Mouse (Mus musculus) skeletal muscle tissue, postnatal 0 days (tissue): Measurements from ENCODE around the gene Ankrd9. TPM values are rescaled to one million over a fixed set of nuclear protein-coding genes. Genes with fewer than 3 reads are reported as not detected.

ENCODE experiments used
- polyA plus RNA-seq: library from polyadenylated mRNA; unstranded; fragments of >200 nt; fragmentation: Nextera tagmentation; extraction: Ambion mirVana; gene quantifications from 2 replicates; pipeline ENCODE4 v1.2.1, GENCODE M21; 2015

Ankrd9 gene
- polyA plus RNA-seq = 50.2 and 59.2 TPM in 2 replicates

GRCm38 (mm10) chr12:110978607-110979406 is at the start of gene Ankrd9:
Ankrd9 (minus strand) TSS chr12:110979040.

Other genes starting within 250 kb of the Ankrd9 start
- gene Wdr20, start 241.1 kb downstream of the Ankrd9 start, polyA plus RNA-seq = 7.6 and 10.1 TPM in 2 replicates
- gene Mok, start 138.1 kb downstream of the Ankrd9 start, polyA plus RNA-seq = 0.60 and 0.79 TPM in 2 replicates
- gene Zfp839, start 128.8 kb downstream of the Ankrd9 start, polyA plus RNA-seq = 2.7 and 3.8 TPM in 2 replicates
- gene Cinp, start 89.9 kb downstream of the Ankrd9 start, polyA plus RNA-seq = 40.9 and 41.2 TPM in 2 replicates
- 1.0 TPM in 2 replicates for gene Tecpr2, start 89.8 kb downstream of the Ankrd9 start, polyA plus RNA-seq
- gene Rcor1, start 60.3 kb upstream of the Ankrd9 start, polyA plus RNA-seq = 5.7 and 6.4 TPM in 2 replicates
- gene Traf3, start 187.3 kb upstream of the Ankrd9 start, polyA plus RNA-seq = 6.0 and 7.3 TPM in 2 replicates
- gene 4930595D18Rik, start 205.5 kb upstream of the Ankrd9 start, polyA plus RNA-seq = not detected in 2 replicates